Mouse (Mus musculus) limb, embryonic 15.5 days (tissue): ENCODE measurements at regions not wholly inside any gene's neighbourhood (a gene's known extent, or its start where the extent isn't known, plus 50 kb on each side); places are given as distances from the start of the nearest gene placed in this dataset.

Experiments
- ATAC-seq: fragments of 200-750 bp; cut with Nextera tagmentation; 2 replicates; pipeline ENCODE4 v1.8.0; 2017; ENCODE audit warnings: low read depth, moderate TSS enrichment; ENCODE audit not compliant: insufficient number of reproducible peaks, low FRiP score, low TSS enrichment
- H3K27ac ChIP-seq: fragments of 300-500 bp; sonication (generic); 2 replicates; pipeline ENCODE4 v1.5.1; 2015; ENCODE audit warnings: moderate library complexity, mild to moderate bottlenecking, inconsistent platforms
- H3K27me3 ChIP-seq: fragments of 300-500 bp; sonication (generic); 2 replicates; pipeline ENCODE4 v1.6.1; 2015; ENCODE audit warnings: inconsistent platforms
- H3K36me3 ChIP-seq: fragments of 300-500 bp; sonication (generic); 2 replicates; pipeline ENCODE4 v1.6.1; 2015; ENCODE audit warnings: inconsistent platforms
- H3K4me1 ChIP-seq: fragments of 300-500 bp; sonication (generic); 2 replicates; pipeline ENCODE4 v1.6.1; 2015; ENCODE audit warnings: inconsistent platforms
- H3K4me2 ChIP-seq: fragments of 300-500 bp; sonication (generic); 2 replicates; pipeline ENCODE4 v1.6.1; 2015; ENCODE audit warnings: mild to moderate bottlenecking, inconsistent platforms
- H3K4me3 ChIP-seq: fragments of 300-500 bp; sonication (generic); 2 replicates; pipeline ENCODE4 v1.5.1; 2015; ENCODE audit warnings: mild to moderate bottlenecking, inconsistent platforms
- H3K9ac ChIP-seq: fragments of 300-500 bp; sonication (generic); 2 replicates; pipeline ENCODE4 v1.6.1; 2015; ENCODE audit warnings: inconsistent platforms
- H3K9me3 ChIP-seq: fragments of 300-500 bp; sonication (generic); 2 replicates; pipeline ENCODE4 v1.6.1; 2016; ENCODE audit warnings: inconsistent platforms
- WGBS: fragments of 180-500 bp; shearing (Covaris S2); methylation state at CpG from one replicate; pipeline ENCODE4 v1.1.7; 2015; 5-methylcytosine and 5-hydroxymethylcytosine counted together

DNA sequence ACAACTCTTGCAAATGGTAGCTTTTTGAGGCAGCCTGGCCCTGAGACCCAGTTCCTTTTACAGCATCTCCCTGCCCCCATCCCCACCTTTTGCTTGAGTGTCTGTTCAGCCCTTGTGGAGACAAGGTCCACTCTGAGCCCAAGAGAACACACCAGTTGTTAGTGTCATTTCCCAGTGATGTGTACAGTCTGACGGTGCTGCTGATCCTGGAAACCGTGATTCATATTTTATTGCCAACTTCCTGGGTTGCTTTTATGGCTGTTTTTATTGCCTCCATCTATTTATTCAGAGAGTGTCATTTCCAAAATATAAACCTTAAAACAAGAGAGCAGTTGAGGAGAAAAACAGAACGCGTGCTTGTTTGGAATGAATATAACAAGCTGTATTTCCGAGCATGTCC is 309.6 kb upstream of the Isl1 start:
- no peaks in the 10 kb centered on the region for H3K36me3 ChIP-seq
- H3K4me1 ChIP-seq, result no peaks in the 10 kb centered on the region
- ATAC-seq, result no peak
- 59% methylated on average over 5 of the region's 5 CpGs for WGBS
- no peaks in the 10 kb centered on the region for H3K9me3 ChIP-seq
- no peak overlapping the region for H3K4me2 ChIP-seq
- H3K9ac ChIP-seq, result no peak overlapping the region
- no peaks in the 10 kb centered on the region for H3K27me3 ChIP-seq
- H3K27ac ChIP-seq, result no peak overlapping the region
- no peak overlapping the region for H3K4me3 ChIP-seq

DNA sequence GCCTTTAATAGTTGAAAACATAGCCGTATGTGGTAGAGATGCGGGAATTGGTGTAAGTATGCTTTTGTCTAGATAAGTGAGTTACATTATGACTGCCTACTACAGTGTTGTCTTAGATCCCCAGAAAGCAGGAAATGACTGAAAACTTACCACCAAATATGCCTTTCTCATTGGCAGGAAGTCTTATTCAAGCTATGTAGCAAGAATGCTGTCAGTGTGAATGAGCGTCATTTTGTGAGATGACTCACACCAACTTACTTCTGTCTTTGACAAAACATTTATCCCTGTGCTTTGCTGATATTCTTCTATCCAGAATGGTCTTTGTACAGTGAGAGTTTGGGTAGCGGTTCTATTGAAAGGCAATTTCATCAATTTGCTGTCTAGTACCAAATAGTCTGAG is 286.9 kb upstream of the Isl1 start:
- Histone ChIP-seq H3K27ac (no peak overlapping the region), H3K27me3 (no peaks in the 10 kb centered on the region), H3K9ac (no peak overlapping the region), H3K4me1 (no peaks in the 10 kb centered on the region), H3K36me3 (no peaks in the 10 kb centered on the region), H3K4me2 (no peak overlapping the region), H3K4me3 (no peak overlapping the region), H3K9me3 (no peaks in the 10 kb centered on the region)
- 88% methylated on average over 4 of the region's 4 CpGs for WGBS
- ATAC-seq, result no peak

DNA sequence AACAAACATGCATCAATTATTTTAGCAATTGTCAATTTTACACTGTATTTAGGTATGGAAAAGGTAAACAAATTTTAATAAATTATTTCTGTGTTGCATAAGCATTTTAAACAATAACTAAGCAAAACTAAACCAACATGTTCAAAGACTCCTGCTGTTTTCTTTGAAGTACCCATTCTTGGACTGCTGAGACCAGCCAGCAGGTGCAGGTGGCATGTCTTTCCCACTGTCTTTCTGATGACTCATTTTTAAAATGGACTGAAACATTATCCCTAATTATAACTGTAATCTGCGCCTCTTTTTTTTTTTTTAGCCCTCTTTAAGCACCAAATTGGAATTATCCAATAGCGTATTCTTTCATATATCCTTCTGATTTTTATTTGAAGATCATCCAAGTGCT is 286.0 kb upstream of the Isl1 start:
- Histone ChIP-seq H3K4me3 (no peak overlapping the region), H3K36me3 (no peaks in the 10 kb centered on the region), H3K27ac (no peak overlapping the region), H3K9me3 (no peaks in the 10 kb centered on the region), H3K4me2 (no peak overlapping the region), H3K27me3 (no peaks in the 10 kb centered on the region), H3K4me1 (no peaks in the 10 kb centered on the region), H3K9ac (no peak overlapping the region)
- 91% methylated on average over 2 of the region's 2 CpGs for WGBS
- ATAC-seq, result no peak

DNA sequence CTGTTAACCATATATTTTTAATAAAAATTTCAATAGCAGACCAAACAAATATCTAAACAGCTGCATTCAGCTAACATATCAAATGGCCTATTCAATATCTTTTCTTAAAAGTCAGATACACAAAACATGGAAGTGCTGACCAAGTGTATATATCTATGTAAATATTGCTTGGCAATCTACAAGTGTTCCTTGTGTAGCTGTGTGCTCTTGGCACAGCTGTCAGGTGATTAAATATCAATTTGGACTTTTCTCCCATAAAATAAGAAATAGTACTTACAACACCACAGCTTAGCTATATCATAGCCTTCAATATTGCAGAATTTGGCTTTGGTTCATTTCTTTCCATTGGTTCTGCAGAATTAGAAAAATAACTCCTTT is 266.5 kb upstream of the Isl1 start:
- Histone ChIP-seq H3K4me2 (no peak overlapping the region), H3K4me3 (no peak overlapping the region), H3K27me3 (no peaks in the 10 kb centered on the region), H3K36me3 (no peaks in the 10 kb centered on the region), H3K4me1 (no peaks in the 10 kb centered on the region), H3K9ac (no peak overlapping the region), H3K27ac (no peak overlapping the region), H3K9me3 (no peaks in the 10 kb centered on the region)
- ATAC-seq, result no peak

DNA sequence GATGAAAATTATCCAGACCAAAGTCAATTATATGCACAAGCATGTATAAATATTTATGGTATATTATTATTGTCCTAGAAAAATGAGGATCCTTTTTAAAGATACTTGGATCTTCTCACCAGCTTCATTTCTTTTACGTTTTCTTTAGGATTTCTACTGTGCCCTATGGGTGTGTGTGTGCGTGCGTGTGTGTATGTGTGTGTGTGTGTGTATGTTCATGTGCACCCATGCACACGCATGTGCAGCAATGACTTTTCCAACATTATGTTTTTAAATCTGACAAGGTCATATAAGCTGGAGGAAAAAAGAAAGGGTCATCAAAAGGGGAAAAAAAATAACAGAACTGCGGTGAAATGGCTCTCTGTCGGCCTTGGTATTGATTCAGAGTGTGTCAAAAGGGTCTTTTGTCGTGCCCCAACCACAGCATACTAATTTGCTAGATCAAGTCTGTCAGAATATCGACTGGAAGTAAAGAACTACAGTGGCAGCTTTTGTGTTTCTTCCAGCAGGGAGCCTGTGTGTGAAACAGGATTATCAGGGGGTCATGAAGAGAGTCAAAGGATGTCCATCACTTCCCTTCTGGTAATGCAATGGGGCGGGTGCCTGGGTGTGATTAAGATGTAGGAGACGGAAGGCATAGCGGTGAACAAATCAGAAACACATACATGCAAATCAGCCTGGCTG is 265.9 kb upstream of the Isl1 start:
- Histone ChIP-seq H3K4me2 (no peak overlapping the region), H3K27ac (no peak overlapping the region), H3K4me3 (no peak overlapping the region), H3K9me3 (no peaks in the 10 kb centered on the region), H3K27me3 (no peaks in the 10 kb centered on the region), H3K9ac (no peak overlapping the region), H3K36me3 (no peaks in the 10 kb centered on the region), H3K4me1 (no peaks in the 10 kb centered on the region)
- 77% methylated on average over 11 of the region's 11 CpGs for WGBS
- ATAC-seq, result no peak

DNA sequence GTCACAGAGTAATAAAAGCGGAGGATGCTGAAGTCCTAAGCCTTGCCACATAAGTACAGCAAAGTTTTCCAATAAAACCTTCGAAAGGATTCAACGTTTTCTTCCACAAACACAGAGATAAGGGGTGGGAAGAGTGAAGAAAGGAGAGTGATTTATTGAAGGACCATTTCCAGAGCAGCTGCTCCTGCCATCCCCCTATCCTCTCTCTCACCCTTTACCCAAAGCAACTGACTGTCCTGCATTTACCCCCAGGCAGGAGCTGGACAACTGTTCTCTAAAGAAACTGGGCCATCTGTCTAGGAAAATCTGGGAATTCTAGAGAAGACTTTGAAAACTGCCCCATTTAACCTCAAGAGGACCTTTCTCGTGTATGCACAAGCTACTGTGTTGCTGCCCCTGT is 245.6 kb upstream of the Isl1 start:
- H3K4me2 ChIP-seq, result no peak overlapping the region
- H3K9me3 ChIP-seq, result no peaks in the 10 kb centered on the region
- no peak for ATAC-seq
- no peak overlapping the region for H3K9ac ChIP-seq
- H3K27me3 ChIP-seq, result no peaks in the 10 kb centered on the region
- H3K27ac ChIP-seq, result no peak overlapping the region
- WGBS, result 33% methylated on average over 4 of the region's 4 CpGs
- no peaks in the 10 kb centered on the region for H3K4me1 ChIP-seq
- no peaks in the 10 kb centered on the region for H3K36me3 ChIP-seq
- H3K4me3 ChIP-seq, result no peak overlapping the region

DNA sequence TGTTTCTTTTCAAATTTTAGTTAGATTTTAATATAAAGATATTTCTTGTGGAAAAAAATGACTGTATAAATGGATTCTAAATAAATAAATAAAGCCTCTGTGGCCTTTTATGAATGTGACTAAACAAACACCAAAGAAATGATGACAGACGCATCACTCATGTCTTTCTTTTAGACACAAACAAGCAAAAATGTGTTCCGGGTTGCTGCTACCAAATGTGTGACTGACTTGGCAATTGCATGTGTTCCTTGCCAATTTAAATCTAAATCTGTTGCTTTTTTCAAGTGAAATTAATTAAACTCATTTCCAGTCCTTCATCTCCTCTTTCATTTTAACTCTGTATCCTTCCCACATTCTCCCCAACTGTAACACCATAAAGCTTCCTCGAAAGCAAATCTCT is 225.7 kb upstream of the Isl1 start:
- H3K27me3 ChIP-seq, result no peaks in the 10 kb centered on the region
- no peak for ATAC-seq

DNA sequence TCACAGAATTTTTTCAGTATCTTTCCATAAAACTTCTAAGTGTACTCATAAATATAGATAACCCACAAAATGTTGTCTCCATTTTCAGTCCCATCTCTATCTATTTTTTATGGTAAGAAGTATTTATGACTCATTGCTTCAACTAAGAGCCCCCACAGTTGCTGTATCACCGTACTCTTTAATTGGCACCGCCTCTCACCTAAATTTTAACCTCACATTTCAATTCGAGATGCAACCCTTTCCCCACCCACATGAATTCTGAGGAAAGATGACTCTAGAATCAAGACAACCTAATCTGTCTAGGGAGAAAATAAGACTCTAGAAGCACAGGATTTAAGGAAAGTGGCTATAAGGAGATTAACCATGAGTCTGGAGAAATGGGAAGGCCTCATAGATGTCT is 223.7 kb upstream of the Isl1 start:
- 81% methylated on average over 3 of the region's 3 CpGs for WGBS
- Histone ChIP-seq H3K4me3 (no peak overlapping the region), H3K4me2 (no peak overlapping the region), H3K9me3 (no peaks in the 10 kb centered on the region), H3K4me1 (no peaks in the 10 kb centered on the region), H3K9ac (no peak overlapping the region), H3K36me3 (no peaks in the 10 kb centered on the region), H3K27ac (no peak overlapping the region), H3K27me3 (no peaks in the 10 kb centered on the region)
- ATAC-seq, result no peak

More for the DNA sequence above, 225.7 kb upstream of the Isl1 start:
- no peak overlapping the region for H3K9ac ChIP-seq
- H3K4me3 ChIP-seq, result no peak overlapping the region
- 87% methylated on average over 3 of the region's 3 CpGs for WGBS
- no peaks in the 10 kb centered on the region for H3K9me3 ChIP-seq
- H3K4me1 ChIP-seq, result no peaks in the 10 kb centered on the region
- H3K27ac ChIP-seq, result no peak overlapping the region
- H3K4me2 ChIP-seq, result no peak overlapping the region
- no peaks in the 10 kb centered on the region for H3K36me3 ChIP-seq

DNA sequence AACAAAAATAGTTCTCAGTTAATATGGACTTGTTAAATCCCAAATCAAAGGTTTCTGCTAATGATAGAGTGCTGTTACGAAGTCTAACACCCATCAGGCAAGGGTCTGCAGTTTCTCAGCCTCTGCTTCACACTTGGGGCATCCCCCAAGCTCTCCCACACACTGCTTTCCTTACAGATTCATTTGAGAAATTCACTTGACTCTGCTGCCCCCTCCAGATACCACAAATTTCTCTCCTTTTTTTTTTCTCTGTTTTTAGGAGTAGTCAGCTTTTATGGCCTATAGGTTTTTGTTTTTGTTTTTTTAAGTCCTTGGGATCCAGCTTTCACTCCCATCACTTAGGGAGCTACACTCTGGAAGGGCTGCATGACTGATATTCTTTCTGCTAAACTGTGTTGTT is 218.8 kb upstream of the Isl1 start:
- H3K27me3 ChIP-seq, result no peaks in the 10 kb centered on the region

DNA sequence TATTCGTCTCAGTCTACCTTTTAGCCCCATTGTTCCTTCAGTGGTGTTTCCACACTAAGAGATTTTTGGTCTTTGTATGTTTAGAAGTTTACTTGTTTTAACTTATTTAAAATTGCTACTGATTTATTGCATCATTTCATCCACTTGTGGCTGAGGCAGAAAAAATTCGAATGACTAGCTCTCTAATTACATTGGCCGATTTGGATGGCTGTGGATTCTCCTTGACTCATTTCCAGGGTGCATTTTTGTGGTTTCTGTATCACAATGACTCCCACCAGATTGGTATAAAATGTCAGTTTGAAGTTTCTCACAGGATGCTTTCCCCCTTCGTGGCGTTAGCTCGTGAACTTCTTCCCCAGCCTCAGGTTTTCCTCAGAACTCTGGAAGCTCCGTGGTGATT is 217.5 kb upstream of the Isl1 start:
- Histone ChIP-seq H3K27ac (no peak overlapping the region), H3K27me3 (no peaks in the 10 kb centered on the region), H3K4me1 (no peaks in the 10 kb centered on the region), H3K9ac (no peak overlapping the region), H3K4me2 (no peak overlapping the region), H3K4me3 (no peak overlapping the region), H3K36me3 (no peaks in the 10 kb centered on the region), H3K9me3 (no peaks in the 10 kb centered on the region)
- 42% methylated on average over 7 of the region's 7 CpGs for WGBS
- ATAC-seq, result no peak

More for the DNA sequence above, 218.8 kb upstream of the Isl1 start:
- no peaks in the 10 kb centered on the region for H3K4me1 ChIP-seq
- no peak overlapping the region for H3K4me2 ChIP-seq
- 18% methylated on average over 1 of the region's 1 CpGs for WGBS
- ATAC-seq, result no peak
- no peak overlapping the region for H3K9ac ChIP-seq
- H3K9me3 ChIP-seq, result no peaks in the 10 kb centered on the region
- H3K4me3 ChIP-seq, result no peak overlapping the region
- no peak overlapping the region for H3K27ac ChIP-seq
- H3K36me3 ChIP-seq, result no peaks in the 10 kb centered on the region

DNA sequence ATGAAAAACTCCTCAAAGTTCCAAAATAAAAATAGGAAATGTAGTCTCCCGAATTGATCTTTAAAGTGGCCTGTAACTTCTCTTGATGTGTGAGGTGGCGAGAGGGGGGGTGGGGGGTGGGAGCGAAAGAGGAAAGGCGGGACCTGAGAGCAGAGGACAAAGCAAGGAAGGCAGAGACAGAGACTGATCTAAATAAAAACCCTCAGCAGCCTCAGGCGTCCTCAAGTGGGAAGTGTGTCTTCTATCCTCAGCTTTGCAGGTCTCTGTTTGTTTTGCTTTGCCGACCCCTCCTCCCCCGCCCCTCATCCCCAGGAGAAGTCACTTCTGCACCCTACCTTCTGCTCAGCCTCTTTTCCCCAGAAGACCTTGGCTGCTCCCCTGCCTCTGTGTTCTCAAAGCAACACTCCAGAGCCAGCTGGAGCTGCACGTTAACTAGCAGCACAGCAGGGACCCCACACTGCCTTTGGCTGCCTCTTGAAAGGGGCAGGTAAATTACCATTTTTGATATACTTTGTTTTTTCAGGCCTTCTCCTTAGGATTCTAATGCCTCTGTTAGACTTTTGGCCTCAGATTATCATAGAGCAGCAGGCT is 214.3 kb upstream of the Isl1 start:
- Histone ChIP-seq H3K27me3 (no peaks in the 10 kb centered on the region), H3K4me3 (no peak overlapping the region), H3K9me3 (no peaks in the 10 kb centered on the region), H3K4me1 (no peaks in the 10 kb centered on the region), H3K4me2 (no peak overlapping the region), H3K27ac (no peak overlapping the region), H3K36me3 (no peaks in the 10 kb centered on the region), H3K9ac (no peak overlapping the region)
- WGBS, result 7% methylated on average over 8 of the region's 8 CpGs
- no peak for ATAC-seq

DNA sequence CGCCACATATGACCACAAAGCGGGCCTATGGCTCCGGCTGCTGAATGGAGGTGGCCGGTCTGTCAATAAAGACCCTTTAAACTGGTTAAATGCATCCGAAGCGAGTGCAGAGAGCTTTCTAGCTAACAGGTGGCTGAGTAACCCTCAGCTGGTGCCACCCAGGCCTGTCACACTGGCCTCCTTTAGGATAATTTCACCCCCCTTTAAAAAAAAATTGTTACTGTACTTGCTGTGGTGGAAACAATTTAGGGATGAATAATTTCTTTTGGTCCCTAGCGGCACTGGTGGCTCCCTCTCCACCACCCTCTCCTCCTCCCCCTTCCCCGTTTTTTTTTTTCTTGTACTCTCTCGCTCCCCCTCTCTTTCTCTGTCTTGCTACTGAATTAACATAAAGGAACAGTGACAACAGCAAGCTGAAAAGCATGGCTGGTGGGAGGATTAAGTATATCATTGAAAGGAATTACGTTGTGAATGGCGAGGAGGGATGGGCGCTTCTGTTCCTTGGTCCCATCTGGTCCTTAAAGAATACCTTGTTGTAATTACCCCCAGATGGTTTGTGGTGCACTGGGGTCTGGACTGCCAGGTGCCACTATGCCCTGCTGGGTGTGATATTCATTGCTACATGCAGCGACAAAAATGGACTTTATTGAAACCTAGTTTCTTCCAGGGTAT is 205.3 kb upstream of the Isl1 start:
- Histone ChIP-seq H3K36me3 (no peaks in the 10 kb centered on the region), H3K27ac (no peak overlapping the region), H3K9ac (no peak overlapping the region), H3K4me2 (no peak overlapping the region), H3K4me3 (no peak overlapping the region), H3K9me3 (no peaks in the 10 kb centered on the region), H3K27me3 (0 out of 2 replicates have a peak, but pooled peaks cover 2% of the 10 kb centered on the region), H3K4me1 (peaks cover 6% of the 10 kb centered on the region; the same call in 1 of the 2 replicates)
- 10% methylated on average over 13 of the region's 13 CpGs for WGBS
- ATAC-seq, result no peak
